Mouse (Mus musculus) intestine, embryonic 15.5 days (tissue): Measurements from ENCODE around the gene Crocc. TPM values are rescaled to one million over a fixed set of nuclear protein-coding genes. Genes with fewer than 3 reads are reported as not detected.

Experiments
- ATAC-seq: fragments of 200-750 bp; cut with Nextera tagmentation; 2 replicates; pipeline ENCODE4 v1.8.0; 2017; ENCODE audit warnings: moderate TSS enrichment, moderate library complexity
- H3K27ac ChIP-seq: fragments of 300-500 bp; sonication (generic); 2 replicates; pipeline ENCODE4 v1.5.1; 2015; ENCODE audit warnings: mild to moderate bottlenecking, inconsistent platforms
- H3K27me3 ChIP-seq: fragments of 300-500 bp; sonication (generic); replicated peaks from 2 replicates; pipeline ENCODE4 v1.6.1; 2015; ENCODE audit warnings: inconsistent platforms
- H3K36me3 ChIP-seq: fragments of 300-500 bp; sonication (generic); 2 replicates; pipeline ENCODE4 v1.6.1; 2015; ENCODE audit warnings: inconsistent platforms
- H3K4me1 ChIP-seq: fragments of 300-500 bp; sonication (generic); replicated peaks from 2 replicates; pipeline ENCODE4 v1.6.1; 2015; ENCODE audit warnings: inconsistent platforms
- H3K4me2 ChIP-seq: fragments of 300-500 bp; sonication (generic); replicated peaks from 2 replicates; pipeline ENCODE4 v1.6.1; 2015; ENCODE audit warnings: mild to moderate bottlenecking, inconsistent platforms
- H3K4me3 ChIP-seq: fragments of 300-500 bp; sonication (generic); replicated peaks from 2 replicates; pipeline ENCODE4 v1.5.1; 2015; ENCODE audit warnings: inconsistent platforms
- H3K9ac ChIP-seq: fragments of 300-500 bp; sonication (generic); 2 replicates; pipeline ENCODE4 v1.6.1; 2015; ENCODE audit warnings: inconsistent platforms
- H3K9me3 ChIP-seq: fragments of 300-500 bp; sonication (generic); 2 replicates; pipeline ENCODE4 v1.6.1; 2016; ENCODE audit warnings: inconsistent platforms
- whole genome bisulfite sequencing: fragments of 180-500 bp; shearing (Covaris S2); methylation state at CpG from one replicate; pipeline ENCODE4 v1.1.7; 2015; 5-methylcytosine and 5-hydroxymethylcytosine counted together
- polyA plus RNA-seq: library from polyadenylated mRNA; unstranded; fragments of >200 nt; fragmentation: Nextera tagmentation; extraction: Ambion mirVana; gene quantifications from 2 replicates; pipeline ENCODE4 v1.2.1, GENCODE M21; 2015

The Crocc gene
- polyA plus RNA-seq, 1 experiment from 2014 or later: 4.0 TPM

DNA sequence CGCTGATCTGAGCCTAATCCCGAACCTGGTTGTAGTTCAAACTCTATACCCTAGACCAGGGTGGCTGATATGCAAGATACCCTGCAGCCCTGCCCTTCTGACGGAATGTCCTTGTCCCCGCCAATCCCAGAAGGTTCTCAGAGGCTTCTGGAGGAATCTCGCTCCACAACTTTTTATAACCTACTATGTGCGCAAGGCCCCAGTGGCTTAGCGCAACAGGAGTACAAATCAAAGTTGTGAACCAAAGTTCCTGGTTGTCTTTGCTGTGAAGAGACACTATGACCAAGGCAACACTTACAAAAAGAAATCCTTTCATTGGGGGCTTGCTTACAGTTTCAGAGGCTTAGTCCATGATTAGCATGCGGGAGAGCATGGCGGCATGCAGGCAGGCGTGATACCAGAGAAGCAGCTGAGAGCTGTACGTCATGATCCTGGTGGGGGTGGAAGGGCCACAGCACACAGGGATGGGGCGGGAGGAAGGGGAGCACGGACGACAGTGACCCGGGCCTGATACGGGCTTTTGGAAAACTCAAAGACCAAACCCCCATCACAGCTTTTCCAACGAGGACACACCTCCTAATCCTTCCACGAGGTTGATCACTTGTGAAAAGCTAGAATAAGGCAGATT is 18.3 kb upstream of the Crocc start:
- H3K4me2 ChIP-seq: 0 out of 2 replicates have a peak overlapping the region, but pooled peaks have one; percentile 17
- H3K27ac ChIP-seq: no peak overlapping the region
- no peak overlapping the region for H3K4me3 ChIP-seq
- peaks cover 2% of the 10 kb centered on the region; the same call in 1 of the 2 replicates for H3K36me3 ChIP-seq
- no peaks in the 10 kb centered on the region for H3K9me3 ChIP-seq
- 74% methylated on average over 18 of the region's 18 CpGs for WGBS
- H3K9ac ChIP-seq: no peak overlapping the region
- no peaks in the 10 kb centered on the region for H3K27me3 ChIP-seq
- no peak; the same call in 1 of the 2 replicates for ATAC-seq
- H3K4me1 ChIP-seq: peaks cover 10% of the 10 kb centered on the region

DNA sequence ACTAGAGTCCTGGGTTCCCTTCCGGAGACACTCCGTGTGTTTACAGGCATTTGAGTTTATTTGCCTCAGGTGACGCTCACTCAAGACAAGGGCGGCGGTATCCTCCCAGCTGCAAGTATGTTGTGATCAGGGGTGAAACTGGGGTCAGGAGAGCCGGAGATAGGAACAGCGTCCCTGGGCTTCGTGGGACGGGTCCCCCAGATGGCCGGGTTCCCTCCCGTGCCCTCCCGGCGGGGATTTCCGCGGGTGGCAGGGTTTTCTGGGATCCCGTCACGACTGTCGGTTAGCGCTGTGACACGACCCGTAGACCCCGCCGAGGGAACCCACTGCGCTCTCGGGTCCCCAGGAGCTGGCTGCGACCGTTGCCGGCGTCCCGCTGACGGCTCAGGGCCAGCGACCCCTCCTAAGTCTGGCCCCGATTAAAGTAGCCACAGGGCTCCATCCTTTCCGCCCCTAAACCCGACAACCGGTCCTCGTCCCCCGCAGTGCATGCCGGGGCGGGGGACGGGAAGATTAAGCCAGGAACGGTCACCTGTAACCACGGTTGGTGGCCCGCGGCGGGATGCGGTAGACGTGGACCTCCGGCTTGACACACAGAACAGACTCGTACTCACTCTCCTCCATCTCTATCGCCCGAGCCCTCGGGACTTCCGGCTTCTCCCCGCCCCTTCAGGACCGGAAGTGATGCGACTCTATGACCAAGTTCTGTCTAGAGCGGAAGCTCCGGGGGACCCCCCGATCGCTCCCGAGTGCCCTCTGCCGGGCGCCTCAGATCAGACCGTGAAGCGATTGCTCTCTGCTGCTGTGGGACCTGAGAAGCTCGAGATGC is 17.5 kb upstream of the Crocc start, which contains the start of gene Necap2:
Gene Necap2, minus strand, starts transcription at position 677 of the 829 bp plus-strand sequence.
- H3K4me1 ChIP-seq: peaks cover 10% of the 10 kb centered on the region
- under 1% methylated on average over 67 of the region's 67 CpGs for WGBS
- peaks cover 7% of the 10 kb centered on the region; the same call in 1 of the 2 replicates for H3K36me3 ChIP-seq
- no peaks in the 10 kb centered on the region for H3K27me3 ChIP-seq
- H3K4me3 ChIP-seq: peak within 1 kb of the TSS; percentile 78
- H3K27ac ChIP-seq: 0 out of 2 replicates have a peak within 1 kb of the TSS, but pooled peaks have one; percentile 19
- H3K9ac ChIP-seq: peak within 1 kb of the TSS; percentile 84
- H3K9me3 ChIP-seq: no peaks in the 10 kb centered on the region
- peak; percentile 95 for ATAC-seq
- peak within 1 kb of the TSS; percentile 87 for H3K4me2 ChIP-seq

- Histone ChIP-seq H3K36me3 (peaks cover 12% of the 10 kb centered on the region; the same call in 1 of the 2 replicates), H3K27ac (0 out of 2 replicates have a peak overlapping the region, but pooled peaks have one; percentile 2), H3K4me2 (peak overlapping the region; percentile 87), H3K4me3 (peak overlapping the region; percentile 78), H3K9ac (peak overlapping the region; percentile 84), H3K9me3 (no peaks in the 10 kb centered on the region), H3K4me1 (peaks cover 10% of the 10 kb centered on the region), H3K27me3 (no peaks in the 10 kb centered on the region)
- WGBS: 75% methylated on average over 17 of the region's 17 CpGs
- no peak for ATAC-seq
Measured at GRCm38 (mm10) chr4:141076761-141077506, 16.6 kb upstream of the Crocc start.

DNA sequence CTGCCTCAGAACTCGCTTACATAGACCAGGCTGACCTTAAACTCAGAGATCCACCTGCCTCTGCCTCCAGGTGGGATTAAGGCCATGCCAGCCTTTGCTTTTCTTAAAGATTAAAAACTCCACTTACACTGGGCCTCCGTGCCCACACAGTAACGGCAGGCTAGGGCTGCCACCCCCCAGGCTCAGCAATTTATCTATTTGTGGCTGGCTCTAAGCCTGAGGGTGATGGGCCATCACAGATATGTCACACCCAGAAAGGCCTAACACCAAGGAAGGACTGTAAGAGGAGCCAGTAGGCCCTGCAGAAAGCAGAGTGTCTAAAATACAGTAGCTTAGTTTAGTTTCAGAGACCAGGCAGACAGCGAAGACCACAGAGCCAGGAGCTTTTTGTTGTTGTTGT is 13.8 kb upstream of the Crocc start:
- no peak overlapping the region for H3K4me2 ChIP-seq
- H3K27me3 ChIP-seq: no peaks in the 10 kb centered on the region
- H3K27ac ChIP-seq: no peak overlapping the region
- WGBS: 91% methylated on average over 4 of the region's 4 CpGs
- no peaks in the 10 kb centered on the region for H3K9me3 ChIP-seq
- H3K36me3 ChIP-seq: peaks cover 35% of the 10 kb centered on the region
- H3K4me3 ChIP-seq: no peak overlapping the region
- H3K9ac ChIP-seq: no peak overlapping the region
- ATAC-seq: no peak
- H3K4me1 ChIP-seq: peaks cover 10% of the 10 kb centered on the region

GRCm38 (mm10) chr4:141073661-141074060 is 13.3 kb upstream of the Crocc start:
- ATAC-seq: no peak
- no peaks in the 10 kb centered on the region for H3K9me3 ChIP-seq
- 86% methylated on average over 9 of the region's 9 CpGs for WGBS
- H3K27me3 ChIP-seq: no peaks in the 10 kb centered on the region
- no peak overlapping the region for H3K4me3 ChIP-seq
- H3K27ac ChIP-seq: no peak overlapping the region
- H3K9ac ChIP-seq: no peak overlapping the region
- peaks cover 39% of the 10 kb centered on the region for H3K36me3 ChIP-seq
- H3K4me1 ChIP-seq: peaks cover 10% of the 10 kb centered on the region
- no peak overlapping the region for H3K4me2 ChIP-seq

DNA sequence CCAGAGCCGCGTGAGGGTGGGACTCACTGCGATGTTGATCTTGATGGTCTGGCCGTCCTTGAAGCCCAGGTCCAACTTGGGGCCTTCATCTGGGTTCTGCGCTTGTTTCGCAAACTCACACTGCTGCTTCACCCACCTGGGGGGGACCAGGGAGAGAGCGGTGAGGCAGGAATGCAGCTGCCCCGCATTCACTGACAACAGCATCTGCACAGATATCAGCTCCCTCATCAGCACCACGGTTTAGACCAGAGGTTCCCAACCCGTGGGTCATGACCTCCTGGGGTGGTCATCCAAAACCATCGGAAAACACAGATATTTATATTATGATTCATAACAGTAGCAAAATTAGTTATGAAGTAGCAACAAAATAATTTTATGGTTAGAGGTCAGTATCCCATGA is 12.2 kb upstream of the Crocc start:
- Histone ChIP-seq H3K27me3 (no peaks in the 10 kb centered on the region), H3K27ac (no peak overlapping the region), H3K36me3 (peaks cover 50% of the 10 kb centered on the region), H3K4me3 (no peak overlapping the region), H3K4me1 (peaks cover 9% of the 10 kb centered on the region), H3K4me2 (no peak overlapping the region), H3K9me3 (no peaks in the 10 kb centered on the region), H3K9ac (no peak overlapping the region)
- 88% methylated on average over 11 of the region's 11 CpGs for WGBS
- no peak for ATAC-seq

- H3K9ac ChIP-seq: no peak overlapping the region
- no peak overlapping the region for H3K27ac ChIP-seq
- peaks cover 54% of the 10 kb centered on the region for H3K36me3 ChIP-seq
- H3K27me3 ChIP-seq: no peaks in the 10 kb centered on the region
- no peak overlapping the region for H3K4me2 ChIP-seq
- ATAC-seq: 0 out of 2 replicates have a peak, but pooled peaks have one; percentile 10
- no peaks in the 10 kb centered on the region for H3K9me3 ChIP-seq
- no peaks in the 10 kb centered on the region for H3K4me1 ChIP-seq
- 65% methylated on average over 4 of the region's 4 CpGs for WGBS
- no peak overlapping the region for H3K4me3 ChIP-seq
Measured at GRCm38 (mm10) chr4:141069731-141070130, 9.4 kb upstream of the Crocc start.

DNA sequence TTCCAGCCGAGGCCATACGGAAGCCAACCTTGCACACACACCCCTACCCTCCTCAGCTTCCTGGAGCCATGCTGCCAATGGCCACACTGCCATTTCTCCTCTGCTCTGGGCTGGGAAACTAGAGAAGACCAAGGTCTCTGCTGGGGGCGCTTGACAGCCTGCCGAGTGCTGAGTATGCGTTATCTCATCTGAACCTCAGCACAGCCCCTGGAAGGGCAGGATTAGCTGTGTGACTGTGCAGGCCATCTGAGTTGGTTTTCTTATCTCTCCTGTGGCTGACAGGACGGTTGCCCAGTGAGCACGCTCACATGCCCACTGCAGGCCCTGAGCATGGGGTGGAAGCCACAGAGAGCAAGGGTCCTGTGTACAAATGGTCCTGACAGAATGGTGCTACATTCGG is 8.3 kb upstream of the Crocc start:
- Histone ChIP-seq H3K4me3 (no peak overlapping the region), H3K4me1 (no peaks in the 10 kb centered on the region), H3K36me3 (peaks cover 54% of the 10 kb centered on the region), H3K27ac (no peak overlapping the region), H3K4me2 (no peak overlapping the region), H3K9ac (no peak overlapping the region), H3K9me3 (no peaks in the 10 kb centered on the region), H3K27me3 (no peaks in the 10 kb centered on the region)
- 88% methylated on average over 8 of the region's 8 CpGs for WGBS
- ATAC-seq: no peak

GRCm38 (mm10) chr4:141067516-141068046 is 7.2 kb upstream of the Crocc start:
- Histone ChIP-seq H3K36me3 (peaks cover 49% of the 10 kb centered on the region), H3K4me1 (no peaks in the 10 kb centered on the region), H3K4me3 (no peak overlapping the region), H3K4me2 (no peak overlapping the region), H3K27ac (0 out of 2 replicates have a peak overlapping the region, but pooled peaks have one; percentile 36), H3K9me3 (no peaks in the 10 kb centered on the region), H3K9ac (no peak overlapping the region), H3K27me3 (no peaks in the 10 kb centered on the region)
- 84% methylated on average over 9 of the region's 9 CpGs for WGBS
- ATAC-seq: no peak

GRCm38 (mm10) chr4:141066709-141067515 is 6.6 kb upstream of the Crocc start:
- 75% methylated on average over 12 of the region's 12 CpGs for WGBS
- H3K27me3 ChIP-seq: no peaks in the 10 kb centered on the region
- H3K4me1 ChIP-seq: no peaks in the 10 kb centered on the region
- no peak overlapping the region for H3K4me3 ChIP-seq
- no peak for ATAC-seq
- no peak overlapping the region for H3K4me2 ChIP-seq
- H3K36me3 ChIP-seq: peaks cover 44% of the 10 kb centered on the region
- peak overlapping the region; percentile 36; the same call in 1 of the 2 replicates for H3K27ac ChIP-seq
- no peaks in the 10 kb centered on the region for H3K9me3 ChIP-seq
- H3K9ac ChIP-seq: no peak overlapping the region

- peak; percentile 31; the same call in 1 of the 2 replicates for ATAC-seq
Measured at GRCm38 (mm10) chr4:141065123-141065522, 4.8 kb upstream of the Crocc start.

More at GRCm38 (mm10) chr4:141065123-141065522, 4.8 kb upstream of the Crocc start:
- Histone ChIP-seq H3K36me3 (peaks cover 31% of the 10 kb centered on the region), H3K4me1 (0 out of 2 replicates have a peak, but pooled peaks cover 2% of the 10 kb centered on the region), H3K9me3 (no peaks in the 10 kb centered on the region), H3K27ac (no peak overlapping the region), H3K27me3 (no peaks in the 10 kb centered on the region), H3K9ac (no peak overlapping the region), H3K4me2 (no peak overlapping the region), H3K4me3 (no peak overlapping the region)
- 7% methylated on average over 8 of the region's 8 CpGs for WGBS
